Mouse (Mus musculus) forebrain, embryonic 10.5 days (tissue): ENCODE measurements around the gene Olfr283. TPM values are rescaled to one million over a fixed set of nuclear protein-coding genes. Genes with fewer than 3 reads are reported as not detected.
A peak's percentile ranks its signal among the peaks of the same experiment; 100 is the strongest.

ENCODE experiments used
- DNase-seq: peaks from one replicate; pipeline ENCODE4 v3.0.0-alpha.2; 2017; ENCODE audit warnings: low spot score; ENCODE audit errors: extremely low spot score
- H3K27ac ChIP-seq: fragments of 300-500 bp; sonication (generic); 2 replicates; pipeline ENCODE4 v1.5.1; 2016; ENCODE audit warnings: mild to moderate bottlenecking
- H3K27me3 ChIP-seq: fragments of 300-500 bp; sonication (generic); 2 replicates; pipeline ENCODE4 v1.6.1; 2016; ENCODE audit warnings: mild to moderate bottlenecking; ENCODE audit not compliant: poor library complexity, severe bottlenecking
- H3K36me3 ChIP-seq: fragments of 300-500 bp; sonication (generic); replicated peaks from 2 replicates; pipeline ENCODE4 v1.6.1; 2016; ENCODE audit warnings: mild to moderate bottlenecking, moderate library complexity
- H3K4me1 ChIP-seq: fragments of 300-500 bp; sonication (generic); 2 replicates; pipeline ENCODE4 v1.6.1; 2016
- H3K4me3 ChIP-seq: fragments of 300-500 bp; sonication (generic); 2 replicates; pipeline ENCODE4 v1.5.1; 2016; ENCODE audit warnings: mild to moderate bottlenecking, moderate library complexity
- H3K9me3 ChIP-seq: fragments of 300-500 bp; sonication (generic); 2 replicates; pipeline ENCODE4 v1.6.1; 2016; ENCODE audit warnings: mild to moderate bottlenecking, moderate library complexity
- WGBS: fragments of 180-500 bp; shearing (Covaris S2); methylation state at CpG from one replicate; pipeline ENCODE4 v1.1.7; 2016; 5-methylcytosine and 5-hydroxymethylcytosine counted together
- polyA plus RNA-seq: library from polyadenylated mRNA; unstranded; fragments of >200 nt; fragmentation: Nextera tagmentation; extraction: Ambion mirVana; gene quantifications from 2 replicates; pipeline ENCODE4 v1.2.1, GENCODE M21; 2016

Olfr283 gene
- polyA plus RNA-seq, 1 experiment from 2014 or later: not detected

DNA sequence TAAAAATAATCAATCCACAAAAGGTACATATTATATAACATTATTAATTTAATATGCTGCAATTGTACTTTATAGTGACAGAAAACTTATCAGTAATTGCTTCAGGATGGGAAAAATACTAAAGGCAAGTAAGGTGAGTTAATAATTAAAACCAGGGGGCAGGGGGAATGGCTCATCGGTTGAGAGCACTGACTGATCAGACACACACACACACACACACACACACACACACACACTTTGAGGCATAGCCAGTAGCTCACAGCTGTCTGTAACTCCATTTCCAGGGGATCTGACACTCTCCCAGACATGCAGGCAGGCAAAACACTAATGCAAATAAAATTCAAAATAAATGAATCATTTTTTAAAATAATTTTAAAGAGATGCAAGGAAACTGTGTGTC, 16.4 kb upstream of the Olfr283 start:
- no peak overlapping the region for H3K27ac ChIP-seq
- peaks cover 9% of the 10 kb centered on the region for H3K9me3 ChIP-seq
- H3K27me3 ChIP-seq: no peaks in the 10 kb centered on the region
- no peaks in the 10 kb centered on the region for H3K4me1 ChIP-seq
- no peak overlapping the region for H3K4me3 ChIP-seq
- 92% methylated on average over 1 of the region's 1 CpGs for WGBS
- no peak for DNase-seq
- no peaks in the 10 kb centered on the region for H3K36me3 ChIP-seq

DNA sequence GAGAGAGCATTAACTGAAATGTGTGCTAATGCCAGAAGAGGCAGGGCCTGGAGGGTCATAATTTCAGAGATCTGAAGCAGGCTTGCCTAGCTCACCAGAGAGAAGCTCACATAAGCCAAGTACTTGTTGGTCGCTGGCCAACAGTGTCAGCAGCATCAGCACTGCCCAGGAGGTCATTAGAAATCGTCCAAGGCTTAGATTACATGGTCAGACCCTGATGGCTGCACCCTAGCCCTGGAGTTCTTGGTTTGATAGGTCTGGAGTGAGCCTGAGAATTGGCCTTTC, 11.1 kb upstream of the Olfr283 start:
- no peak for DNase-seq
- Histone ChIP-seq H3K4me1 (no peaks in the 10 kb centered on the region), H3K9me3 (peaks cover 9% of the 10 kb centered on the region), H3K27me3 (no peaks in the 10 kb centered on the region), H3K27ac (no peak overlapping the region), H3K4me3 (no peak overlapping the region), H3K36me3 (no peaks in the 10 kb centered on the region)
- 41% methylated on average over 2 of the region's 2 CpGs for WGBS

DNA sequence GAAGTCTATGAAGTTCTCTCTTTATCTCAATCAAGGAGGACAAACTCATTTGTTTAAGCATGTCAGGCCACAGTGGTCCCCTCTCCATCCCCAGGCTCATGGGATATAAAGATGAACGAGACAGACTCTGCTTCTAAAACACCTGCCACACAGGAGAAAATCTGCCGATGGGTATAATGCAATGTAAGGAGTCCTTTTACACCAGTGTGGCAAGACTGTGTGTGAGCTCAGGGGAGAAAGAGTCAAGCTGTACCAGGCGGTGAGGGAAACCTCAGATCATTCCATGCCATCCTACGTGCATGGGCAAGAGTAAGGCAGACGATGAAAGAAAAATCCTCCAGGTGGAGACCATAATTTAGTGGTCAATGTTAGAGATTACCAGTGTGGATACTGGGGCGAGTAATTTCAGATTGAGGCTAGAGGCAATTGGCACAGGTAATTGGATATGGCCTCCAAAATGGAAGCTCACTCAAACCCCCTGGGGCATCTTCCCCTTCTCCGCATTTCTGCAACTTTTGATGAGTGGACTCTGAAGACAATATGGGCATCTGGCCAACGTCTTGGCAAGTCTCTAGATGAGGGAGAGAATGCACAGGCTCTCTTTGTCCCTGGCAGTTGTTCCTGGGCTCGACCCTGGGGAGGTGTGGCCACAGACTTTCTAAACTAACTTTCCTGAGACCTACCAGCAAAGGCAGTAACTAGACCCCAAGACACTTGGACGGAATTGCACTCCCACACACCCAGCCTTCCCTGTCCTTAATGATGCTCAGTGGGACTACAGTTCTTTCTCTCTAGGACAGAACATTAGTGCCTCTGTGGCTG, 10.5 kb upstream of the Olfr283 start:
- Histone ChIP-seq H3K27me3 (no peaks in the 10 kb centered on the region), H3K9me3 (peaks cover 9% of the 10 kb centered on the region)
- WGBS: 72% methylated on average over 10 of the region's 10 CpGs

DNA sequence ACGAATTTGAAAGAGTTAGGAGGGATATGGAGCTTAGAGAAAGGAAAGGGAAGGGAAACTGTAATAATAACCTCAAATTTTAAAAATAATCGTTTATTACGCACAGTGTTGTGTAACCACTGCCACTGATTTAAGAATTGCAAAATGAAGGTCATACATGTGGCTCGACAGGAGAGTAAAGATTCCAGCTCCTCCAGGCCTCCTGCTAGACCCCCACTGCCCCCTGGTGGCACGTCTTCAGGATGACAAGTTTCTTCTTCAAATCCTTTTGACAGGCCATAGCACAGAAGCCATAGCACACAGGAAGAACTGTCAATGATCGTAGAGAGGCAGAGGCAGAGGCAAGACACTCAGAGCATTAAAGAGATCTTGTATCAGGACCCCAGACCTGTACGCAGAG, 9.1 kb upstream of the Olfr283 start:
- DNase-seq: peak; percentile 75
- no peak overlapping the region for H3K27ac ChIP-seq
- H3K4me3 ChIP-seq: no peak overlapping the region
- no peaks in the 10 kb centered on the region for H3K36me3 ChIP-seq
- H3K27me3 ChIP-seq: no peaks in the 10 kb centered on the region
- H3K9me3 ChIP-seq: peaks cover 4% of the 10 kb centered on the region; the same call in 1 of the 2 replicates
- H3K4me1 ChIP-seq: no peaks in the 10 kb centered on the region
- 38% methylated on average over 7 of the region's 7 CpGs for WGBS

More for the DNA sequence above, 10.5 kb upstream of the Olfr283 start:
- H3K4me3 ChIP-seq: no peak overlapping the region
- no peaks in the 10 kb centered on the region for H3K4me1 ChIP-seq
- no peaks in the 10 kb centered on the region for H3K36me3 ChIP-seq
- no peak overlapping the region for H3K27ac ChIP-seq
- no peak for DNase-seq

DNA sequence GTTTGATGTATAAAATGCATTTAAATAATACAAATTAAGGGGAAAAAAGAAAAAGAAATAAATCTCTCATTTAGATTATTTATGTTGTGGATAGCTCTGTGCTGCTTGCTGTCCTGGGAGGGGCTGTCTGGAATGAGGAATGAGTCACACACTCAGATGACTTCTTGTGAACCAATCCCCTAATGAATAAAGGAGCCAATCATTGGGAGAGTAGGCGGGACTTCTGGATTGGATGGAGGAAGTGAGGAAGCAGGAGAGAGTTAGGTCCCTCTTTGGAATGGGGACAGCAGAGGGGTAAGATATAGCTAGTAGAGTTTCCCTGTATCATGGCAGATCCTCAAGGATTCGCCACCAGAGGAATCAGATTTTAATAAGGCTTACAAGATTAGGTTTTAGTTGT, 6.9 kb upstream of the Olfr283 start:
- no peak for DNase-seq
- Histone ChIP-seq H3K36me3 (no peaks in the 10 kb centered on the region), H3K4me3 (no peak overlapping the region), H3K27ac (no peak overlapping the region), H3K4me1 (no peaks in the 10 kb centered on the region), H3K9me3 (no peaks in the 10 kb centered on the region), H3K27me3 (no peaks in the 10 kb centered on the region)
- 80% methylated on average over 2 of the region's 2 CpGs for WGBS

DNA sequence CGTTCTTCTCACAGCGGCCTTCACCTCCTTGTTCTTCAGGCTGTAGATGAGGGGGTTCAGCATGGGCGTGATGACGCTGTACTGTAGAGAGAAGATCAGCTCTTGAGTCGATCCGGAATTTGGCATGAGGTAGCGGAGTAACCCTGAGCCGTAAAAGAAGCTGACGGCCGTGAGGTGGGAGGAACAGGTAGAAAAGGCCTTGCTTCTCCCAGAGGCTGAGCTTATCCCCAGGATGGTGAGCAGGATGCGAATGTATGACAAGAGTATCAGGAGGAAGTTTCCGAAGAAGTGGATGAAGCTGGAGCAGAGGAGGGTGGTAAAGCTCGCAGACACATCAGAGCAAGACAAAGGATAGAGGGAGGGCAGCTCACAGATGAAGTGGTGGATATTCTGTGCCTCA, 2.5 kb downstream of the Olfr283 start:
- DNase-seq: no peak
- Histone ChIP-seq H3K27ac (no peak overlapping the region), H3K4me1 (no peaks in the 10 kb centered on the region), H3K27me3 (no peaks in the 10 kb centered on the region), H3K9me3 (no peaks in the 10 kb centered on the region), H3K4me3 (no peak overlapping the region), H3K36me3 (no peaks in the 10 kb centered on the region)
- WGBS: 92% methylated on average over 13 of the region's 13 CpGs

DNA sequence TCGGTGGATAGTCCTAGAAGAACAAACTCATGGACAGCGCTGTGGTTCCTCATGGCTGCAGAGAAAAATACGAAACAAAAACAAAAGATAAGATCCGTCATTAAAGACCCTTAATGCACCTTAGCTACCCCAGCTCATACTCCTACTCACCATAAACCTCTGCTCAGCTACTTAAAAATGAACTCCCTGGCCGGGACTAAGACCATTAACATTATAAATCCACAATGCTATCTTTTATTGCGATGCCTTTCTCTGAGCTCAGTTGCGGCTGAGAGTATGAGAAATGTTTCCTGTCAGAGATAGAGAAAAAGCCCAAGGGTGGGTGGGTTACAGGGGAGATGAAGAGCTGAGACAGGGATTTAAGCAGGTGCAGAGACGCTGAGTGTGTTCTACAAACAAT, 39.9 kb downstream of the Olfr283 start, which contains the start of gene Olfr284:
Gene Olfr284, minus strand, starts transcription at position 101 of the 400 bp plus-strand sequence.
- H3K27me3 ChIP-seq: no peaks in the 10 kb centered on the region
- no peaks in the 10 kb centered on the region for H3K9me3 ChIP-seq
- H3K4me3 ChIP-seq: no peak within 1 kb of the TSS
- no peak within 1 kb of the TSS for H3K27ac ChIP-seq
- H3K36me3 ChIP-seq: no peaks in the 10 kb centered on the region
- H3K4me1 ChIP-seq: no peaks in the 10 kb centered on the region
- 92% methylated on average over 8 of the region's 8 CpGs for WGBS
- no peak for DNase-seq

Other genes starting within 250 kb of the Olfr283 start
- gene Asb8, start 215.3 kb downstream of the Olfr283 start, polyA plus RNA-seq: 40.7 and 40.8 TPM in 2 replicates
- gene Ccdc184, start 213.8 kb downstream of the Olfr283 start, polyA plus RNA-seq: 4.4 and 4.6 TPM in 2 replicates
- not detected in 2 replicates for gene Olfr288, start 185.4 kb downstream of the Olfr283 start, polyA plus RNA-seq
- not detected in 2 replicates for gene Gm44579, start 160.0 kb downstream of the Olfr283 start, polyA plus RNA-seq
- not detected in 2 replicates for gene Olfr287, start 159.9 kb downstream of the Olfr283 start, polyA plus RNA-seq
- gene Olfr286, start 146.5 kb downstream of the Olfr283 start, polyA plus RNA-seq: not detected in 2 replicates
- gene H1fnt, start 123.7 kb downstream of the Olfr283 start, polyA plus RNA-seq: not detected in 2 replicates
- 0.47 and 0.58 TPM in 2 replicates for gene Zfp641, start 84.8 kb downstream of the Olfr283 start, polyA plus RNA-seq
- not detected in 2 replicates for gene Olfr285, start 63.6 kb downstream of the Olfr283 start, polyA plus RNA-seq
- not detected in 2 replicates for gene Olfr284, start 40.0 kb downstream of the Olfr283 start, polyA plus RNA-seq
- not detected in 2 replicates for gene Olfr282, start 50.3 kb upstream of the Olfr283 start, polyA plus RNA-seq
- gene Olfr281, start 71.6 kb upstream of the Olfr283 start, polyA plus RNA-seq: not detected in 2 replicates
- not detected in 2 replicates for gene OR5BS1P, start 89.0 kb upstream of the Olfr283 start, polyA plus RNA-seq
- 0.49 TPM in 1 of 2 replicates, not detected in the other for gene Lalba, start 101.8 kb upstream of the Olfr283 start, polyA plus RNA-seq
- not detected in 2 replicates for gene Olfr279, start 111.5 kb upstream of the Olfr283 start, polyA plus RNA-seq
- gene Kansl2, start 153.3 kb upstream of the Olfr283 start, polyA plus RNA-seq: 144 and 145 TPM in 2 replicates
- 59.8 and 62.0 TPM in 2 replicates for gene Ccnt1, start 190.0 kb upstream of the Olfr283 start, polyA plus RNA-seq
- 0.29 TPM in 1 of 2 replicates, not detected in the other for gene 4930415O20Rik, start 190.1 kb upstream of the Olfr283 start, polyA plus RNA-seq
- 9.4 and 11.9 TPM in 2 replicates for gene Adcy6, start 229.1 kb upstream of the Olfr283 start, polyA plus RNA-seq
- gene Cacnb3, start 249.9 kb upstream of the Olfr283 start, polyA plus RNA-seq: 19.9 and 21.7 TPM in 2 replicates